Mouse (Mus musculus): ENCODE data around the gene Limch1.

DNA sequence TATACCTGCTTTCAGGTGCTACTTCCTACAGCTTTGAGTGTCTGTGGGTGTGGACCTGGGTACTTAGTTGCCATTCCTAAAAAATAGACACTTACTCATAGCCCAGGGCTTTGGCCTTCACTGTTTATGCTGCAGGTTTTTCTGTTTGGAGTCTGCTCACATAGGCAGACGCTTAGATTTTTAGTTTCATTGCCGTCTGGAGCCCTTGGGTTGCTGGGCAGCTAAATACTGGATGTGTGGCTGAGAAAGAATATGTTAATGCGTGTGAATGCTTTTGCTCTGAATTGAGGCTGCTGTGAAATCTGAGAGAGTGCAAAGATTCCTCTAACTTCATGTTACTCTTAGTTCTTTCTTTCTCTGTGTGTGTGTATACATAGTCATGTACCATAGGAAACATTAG, 52.5 kb downstream of the Limch1 start:
- TF ChIP-seq CTCF (IDR thresholded peaks at IDR 0.05; ENCODE audit: control insufficient read depth, insufficient read depth, insufficient replicate concordance, low read depth, low read length) (no peak), POLR2A (IDR thresholded peaks at IDR 0.05; ENCODE audit: control insufficient read depth, low read depth, low read length) (no peak)
